Mouse (Mus musculus): ENCODE results near the gene Cd101. TPM values are rescaled to one million over a fixed set of nuclear protein-coding genes. Genes with fewer than 3 reads are reported as not detected.

Cd101 gene
- polyA plus RNA-seq, 1 experiment: 0.13 TPM

- no peak overlapping the region for H3K4me3 ChIP-seq (ENCODE audit: insufficient read depth, low read length)
- no peaks in the 10 kb centered on the region for H3K4me1 ChIP-seq (ENCODE audit: control insufficient read depth, insufficient read depth, low read length)
- TF ChIP-seq CTCF (IDR thresholded peaks at IDR 0.05; ENCODE audit: extremely low read depth, insufficient read depth, low read length): peak; percentile 84
- no peak for TF ChIP-seq POLR2A (IDR thresholded peaks at IDR 0.05; ENCODE audit: extremely low read depth, insufficient read depth, low read length)
- no peak overlapping the region for H3K27ac ChIP-seq (ENCODE audit: insufficient read depth, low read length)
These were observed 65.4 kb downstream of the Cd101 start for GRCm38 (mm10) chr3:100963849-100964542.

- H3K4me1 ChIP-seq (ENCODE audit: control insufficient read depth, insufficient read depth, low read length): no peaks in the 10 kb centered on the region
- no peak overlapping the region for H3K4me3 ChIP-seq (ENCODE audit: insufficient read depth, low read length)
- TF ChIP-seq POLR2A (IDR thresholded peaks at IDR 0.05; ENCODE audit: extremely low read depth, insufficient read depth, low read length): no peak
- no peak overlapping the region for H3K27ac ChIP-seq (ENCODE audit: insufficient read depth, low read length)
These were observed 67.9 kb downstream of the Cd101 start for GRCm38 (mm10) chr3:100961501-100961900.

GRCm38 (mm10) chr3:100961007-100961406 is 68.3 kb downstream of the Cd101 start:
- Histone ChIP-seq H3K4me3 (ENCODE audit: insufficient read depth, low read length) (no peak overlapping the region), H3K4me1 (ENCODE audit: control insufficient read depth, insufficient read depth, low read length) (no peaks in the 10 kb centered on the region), H3K27ac (ENCODE audit: insufficient read depth, low read length) (no peak overlapping the region)
- TF ChIP-seq POLR2A (IDR thresholded peaks at IDR 0.05; ENCODE audit: extremely low read depth, insufficient read depth, low read length) (no peak), CTCF (IDR thresholded peaks at IDR 0.05; ENCODE audit: extremely low read depth, insufficient read depth, low read length) (no peak)

- Histone ChIP-seq H3K4me3 (ENCODE audit: insufficient read depth, low read length) (no peak overlapping the region), H3K4me1 (ENCODE audit: control insufficient read depth, insufficient read depth, low read length) (no peaks in the 10 kb centered on the region), H3K27ac (ENCODE audit: insufficient read depth, low read length) (no peak overlapping the region)
- TF ChIP-seq POLR2A (IDR thresholded peaks at IDR 0.05; ENCODE audit: extremely low read depth, insufficient read depth, low read length) (no peak), CTCF (IDR thresholded peaks at IDR 0.05; ENCODE audit: extremely low read depth, insufficient read depth, low read length) (no peak)
These were observed 74.7 kb downstream of the Cd101 start for GRCm38 (mm10) chr3:100954616-100955015.

GRCm38 (mm10) chr3:100951531-100951930 is 77.8 kb downstream of the Cd101 start:
- no peaks in the 10 kb centered on the region for H3K4me1 ChIP-seq (ENCODE audit: control insufficient read depth, insufficient read depth, low read length)
- no peak overlapping the region for H3K4me3 ChIP-seq (ENCODE audit: insufficient read depth, low read length)
- no peak overlapping the region for H3K27ac ChIP-seq (ENCODE audit: insufficient read depth, low read length)
- TF ChIP-seq POLR2A (IDR thresholded peaks at IDR 0.05; ENCODE audit: extremely low read depth, insufficient read depth, low read length) (no peak), CTCF (IDR thresholded peaks at IDR 0.05; ENCODE audit: extremely low read depth, insufficient read depth, low read length) (no peak)

- Histone ChIP-seq H3K4me1 (ENCODE audit: control insufficient read depth, insufficient read depth, low read length) (no peaks in the 10 kb centered on the region), H3K4me3 (ENCODE audit: insufficient read depth, low read length) (no peak overlapping the region), H3K27ac (ENCODE audit: insufficient read depth, low read length) (no peak overlapping the region)
- TF ChIP-seq CTCF (IDR thresholded peaks at IDR 0.05; ENCODE audit: extremely low read depth, insufficient read depth, low read length) (no peak), POLR2A (IDR thresholded peaks at IDR 0.05; ENCODE audit: extremely low read depth, insufficient read depth, low read length) (no peak)
These were observed 82.1 kb downstream of the Cd101 start for GRCm38 (mm10) chr3:100947286-100947685.

Other genes with a start within 250 kb of the Cd101 start
- 0.15 and 0.17 TPM in 2 replicates for gene Vtcn1, start 204.1 kb downstream of the Cd101 start, polyA plus RNA-seq (2012; rRNA removed)
- gene Trim45, start 107.4 kb downstream of the Cd101 start, polyA plus RNA-seq (2012; rRNA removed): 8.1 and 8.7 TPM in 2 replicates
- 1.1 and 1.2 TPM in 2 replicates for gene Ttf2, start 59.9 kb downstream of the Cd101 start, polyA plus RNA-seq (2012; rRNA removed)
- 11.0 and 12.0 TPM in 2 replicates for gene Ptgfrn, start 80.7 kb upstream of the Cd101 start, polyA plus RNA-seq (2012; rRNA removed)